Mouse (Mus musculus): ENCODE measurements at regions not wholly inside any gene's neighbourhood (a gene's known extent, or its start where the extent isn't known, plus 50 kb on each side); places are given as distances from the start of the nearest gene placed in this dataset.

GRCm38 (mm10) chr9:122064937-122065673, 52.0 kb upstream of the Snrk start:
- peak; percentile 65 to 92 for DNase-seq

GRCm38 (mm10) chr9:122055820-122056550, 59.1 kb upstream of the Pomgnt2 start:
- DNase-seq = peak in 1 of 2 experiments; percentile 37

- no peak for DNase-seq
Observed at GRCm38 (mm10) chr9:122051716-122052115, 54.8 kb upstream of the Pomgnt2 start.

- no peak for DNase-seq
Observed at GRCm38 (mm10) chr9:122051096-122051495, 54.2 kb upstream of the Pomgnt2 start.

GRCm38 (mm10) chr9:122048999-122049398, 52.1 kb upstream of the Pomgnt2 start:
- no peak for DNase-seq

- DNase-seq = no peak
Observed at GRCm38 (mm10) chr9:122047962-122048625, 51.2 kb upstream of the Pomgnt2 start.

All from heart, adult 18-20 months (tissue).